Mouse (Mus musculus) myocyte (in vitro differentiated cells): ENCODE results near the gene Nrip3. TPM values are rescaled to one million over a fixed set of nuclear protein-coding genes. Genes with fewer than 3 reads are reported as not detected.

Experiments
- H3K27me3 ChIP-seq: one replicate; pipeline ENCODE4 v1.6.1; 2011; ENCODE audit not compliant: control insufficient read depth, insufficient read depth, insufficient read length
- H3K36me3 ChIP-seq: one replicate; pipeline ENCODE4 v1.6.1; 2011; ENCODE audit not compliant: control insufficient read depth, insufficient read depth
- H3K4me2 ChIP-seq: one replicate; pipeline ENCODE4 v1.6.1; 2011; ENCODE audit warnings: low read depth, control low read depth
- H3K4me3 ChIP-seq: one replicate; pipeline ENCODE4 v1.5.1; 2011; ENCODE audit warnings: mild to moderate bottlenecking, control low read depth, moderate library complexity
- H3K79me2 ChIP-seq: one replicate; pipeline ENCODE4 v1.6.1; 2011; ENCODE audit not compliant: control insufficient read depth, insufficient read depth
- H3ac ChIP-seq: one replicate; pipeline ENCODE4 v1.6.1; 2011; ENCODE audit not compliant: control insufficient read depth, insufficient read length
- CEBPB ChIP-seq: IDR thresholded peaks from 2 replicates; pipeline ENCODE4 v1.6.1; 2011; ENCODE audit warnings: mild to moderate bottlenecking, moderate library complexity; ENCODE audit not compliant: poor library complexity, insufficient read depth, severe bottlenecking
- E2F4 ChIP-seq: IDR thresholded peaks from one replicate; pipeline ENCODE4 v1.6.1; 2011; ENCODE audit warnings: mild to moderate bottlenecking, control low read depth, moderate library complexity; ENCODE audit not compliant: insufficient read depth
- MAX ChIP-seq: IDR thresholded peaks from one replicate; pipeline ENCODE4 v1.6.1; 2011; ENCODE audit warnings: low read depth, mild to moderate bottlenecking, control low read depth
- MYOD1 ChIP-seq, 3 experiments: IDR thresholded peaks; one replicate each; pipeline ENCODE4 v1.6.1; 2011; ENCODE audit warnings: control low read depth in 2 of 3, low read depth in 2 of 3, mild to moderate bottlenecking in 2 of 3, moderate library complexity in 1 of 3; ENCODE audit not compliant: insufficient read length in 2 of 3, control insufficient read depth in 1 of 3
- MYOG ChIP-seq, 3 experiments: IDR thresholded peaks; one replicate each; pipeline ENCODE4 v1.6.1; 2011; ENCODE audit warnings: control low read depth in 2 of 3, low read depth in 2 of 3, mild to moderate bottlenecking in 2 of 3; ENCODE audit not compliant: insufficient read length in 2 of 3, control insufficient read depth in 1 of 3, insufficient read depth in 1 of 3
- POLR2A ChIP-seq: IDR thresholded peaks from one replicate; pipeline ENCODE4 v1.6.1; 2011; ENCODE audit warnings: low read depth, mild to moderate bottlenecking, control low read depth, moderate library complexity; ENCODE audit not compliant: insufficient read length
- POLR2AphosphoS2 ChIP-seq: IDR thresholded peaks from one replicate; pipeline ENCODE4 v1.6.1; 2011; ENCODE audit warnings: low read depth, control low read depth; ENCODE audit not compliant: insufficient read length
- REST ChIP-seq: IDR thresholded peaks from one replicate; pipeline ENCODE4 v1.6.1; 2011; ENCODE audit warnings: mild to moderate bottlenecking, control low read depth, moderate library complexity; ENCODE audit not compliant: insufficient read depth, insufficient read length
- SRF ChIP-seq: IDR thresholded peaks from one replicate; pipeline ENCODE4 v1.6.1; 2011; ENCODE audit warnings: low read depth; ENCODE audit not compliant: control insufficient read depth, insufficient read length
- TCF12 ChIP-seq: IDR thresholded peaks from one replicate; pipeline ENCODE4 v1.6.1; 2011; ENCODE audit warnings: mild to moderate bottlenecking, control low read depth; ENCODE audit not compliant: poor library complexity, insufficient read depth, severe bottlenecking
- TCF3 ChIP-seq: IDR thresholded peaks from one replicate; pipeline ENCODE4 v1.6.1; 2011; ENCODE audit warnings: low read depth, control low read depth; ENCODE audit not compliant: insufficient read length
- USF1 ChIP-seq: IDR thresholded peaks from one replicate; pipeline ENCODE4 v1.6.1; 2011; ENCODE audit warnings: low read depth, mild to moderate bottlenecking, control low read depth, moderate library complexity
- polyA plus RNA-seq: library from polyadenylated mRNA; unstranded; fragments of >200 nt; fragmentation: generic; extraction: Trizol; gene quantifications from one replicate; pipeline ENCODE4 v1.2.1, GENCODE M21; 2012; ENCODE audit warnings: missing spikeins

Nrip3 gene
- polyA plus RNA-seq, 1 experiment: 0.01 TPM

DNA sequence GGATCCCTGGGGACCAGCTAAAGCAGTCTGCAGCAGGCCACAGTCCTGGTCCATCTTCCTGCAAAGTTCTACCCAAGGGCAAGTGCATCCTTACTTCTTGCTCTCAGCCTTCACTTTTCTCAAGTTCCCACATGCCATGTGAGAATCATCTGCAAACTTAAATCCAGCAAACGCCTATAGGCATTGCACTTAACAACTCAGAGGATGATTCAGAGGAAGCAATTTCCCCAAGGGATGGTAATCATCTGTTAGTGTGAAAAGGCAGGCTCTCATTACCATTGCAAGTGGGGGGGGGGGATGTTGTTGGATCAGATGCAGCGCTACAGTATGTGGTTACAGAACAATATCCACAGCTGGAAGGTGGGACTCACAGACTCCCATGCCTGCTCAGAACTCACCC is 12.7 kb upstream of the Nrip3 start:
- Histone ChIP-seq H3K79me2 (no peaks in the 10 kb centered on the region), H3K27me3 (no peaks in the 10 kb centered on the region), H3ac (no peak overlapping the region), H3K4me3 (no peak overlapping the region), H3K4me2 (no peak overlapping the region), H3K36me3 (no peaks in the 10 kb centered on the region)
- TF ChIP-seq MAX (no peak), SRF (no peak), CEBPB (no peak), MYOG (IDR thresholded peaks at IDR 0.05; ENCODE audit: control insufficient read depth in 1 of 3, insufficient read depth in 1 of 3, insufficient read length in 2 of 3, low read depth in 2 of 3) (no peak), E2F4 (no peak), TCF12 (no peak), REST (no peak)

DNA sequence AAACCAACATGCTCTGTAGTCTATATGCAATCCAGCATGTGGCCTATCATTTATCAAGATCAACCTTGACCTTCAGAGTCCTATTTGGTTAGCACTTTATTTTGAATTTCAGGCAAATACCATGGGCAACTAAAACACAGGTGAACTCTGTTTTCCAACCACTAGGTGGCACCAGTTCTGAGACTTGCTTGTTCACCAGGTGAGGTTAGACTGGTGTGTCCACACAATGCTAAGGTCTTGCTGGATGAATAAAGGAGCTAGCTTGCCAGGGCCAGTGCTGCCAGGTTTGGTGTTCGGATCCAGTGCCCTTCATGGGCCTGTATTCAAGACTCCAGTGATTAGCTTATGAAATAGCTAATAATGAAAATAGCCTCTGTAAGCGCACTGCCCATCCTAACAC is 10.9 kb upstream of the Nrip3 start:
- Histone ChIP-seq H3K79me2 (no peaks in the 10 kb centered on the region), H3K4me3 (no peak overlapping the region), H3K27me3 (no peaks in the 10 kb centered on the region), H3K36me3 (no peaks in the 10 kb centered on the region), H3K4me2 (no peak overlapping the region), H3ac (no peak overlapping the region)
- TF ChIP-seq USF1: no peak
- TF ChIP-seq MAX: no peak
- no peak for TF ChIP-seq MYOD1 (IDR thresholded peaks at IDR 0.05; ENCODE audit: control insufficient read depth in 1 of 3, insufficient read length in 2 of 3, low read depth in 2 of 3)
- TF ChIP-seq E2F4: no peak
- no peak for TF ChIP-seq POLR2AphosphoS2
- no peak for TF ChIP-seq TCF12
- no peak for TF ChIP-seq CEBPB
- no peak for TF ChIP-seq REST
- no peak for TF ChIP-seq TCF3

DNA sequence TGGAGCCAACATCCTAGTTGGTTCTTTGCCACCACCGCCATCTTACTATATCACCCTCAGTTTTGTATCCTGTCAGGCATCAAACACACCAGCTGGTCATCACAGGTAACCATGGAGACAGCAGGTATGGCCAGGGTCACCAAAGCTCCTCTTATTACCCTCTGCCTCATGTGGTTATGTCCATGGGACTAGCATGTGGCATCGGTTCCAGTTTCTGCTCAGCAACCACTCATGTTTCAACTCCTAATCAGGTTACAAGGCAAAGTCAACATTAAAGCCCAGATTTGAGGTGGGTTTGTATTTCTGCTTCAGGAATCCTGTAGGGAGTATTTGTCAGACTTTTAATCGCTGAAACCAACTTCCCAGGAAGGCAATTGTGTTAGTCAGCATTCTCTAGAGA is 9.0 kb upstream of the Nrip3 start:
- H3K27me3 ChIP-seq: no peaks in the 10 kb centered on the region
- no peaks in the 10 kb centered on the region for H3K36me3 ChIP-seq
- H3K4me3 ChIP-seq: no peak overlapping the region
- TF ChIP-seq E2F4 (no peak), SRF (no peak), REST (no peak), CEBPB (no peak), USF1 (no peak), MYOG (IDR thresholded peaks at IDR 0.05; ENCODE audit: control insufficient read depth in 1 of 3, insufficient read depth in 1 of 3, insufficient read length in 2 of 3, low read depth in 2 of 3) (no peak), TCF3 (no peak), MYOD1 (IDR thresholded peaks at IDR 0.05; ENCODE audit: control insufficient read depth in 1 of 3, insufficient read length in 2 of 3, low read depth in 2 of 3) (no peak), TCF12 (no peak), MAX (no peak), POLR2AphosphoS2 (no peak), POLR2A (no peak)
- H3K4me2 ChIP-seq: no peak overlapping the region
- no peak overlapping the region for H3ac ChIP-seq
- H3K79me2 ChIP-seq: no peaks in the 10 kb centered on the region

DNA sequence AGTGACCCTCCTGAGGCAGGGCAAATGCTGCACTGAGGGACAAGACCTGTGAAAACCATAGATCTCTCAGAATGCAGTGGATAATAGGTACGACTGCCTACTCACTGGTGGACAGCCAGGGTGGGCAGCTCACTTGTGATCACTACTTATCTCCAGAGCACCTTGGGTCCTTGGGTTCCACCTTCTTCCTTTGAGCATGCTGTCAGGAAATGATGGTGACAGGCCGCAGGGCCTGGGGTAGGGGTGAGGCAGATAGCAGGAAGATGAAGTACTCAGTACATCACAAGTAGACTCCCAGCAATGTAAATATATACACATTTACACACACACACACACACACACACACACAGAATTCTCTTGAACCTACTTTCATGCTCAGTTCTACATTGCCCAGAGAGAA is 6.0 kb upstream of the Nrip3 start:
- H3K79me2 ChIP-seq: no peaks in the 10 kb centered on the region
- no peak overlapping the region for H3ac ChIP-seq
- TF ChIP-seq TCF12 (no peak), TCF3 (no peak)
- peaks cover 12% of the 10 kb centered on the region for H3K27me3 ChIP-seq
- no peak overlapping the region for H3K4me3 ChIP-seq
- H3K4me2 ChIP-seq: no peak overlapping the region
- H3K36me3 ChIP-seq: no peaks in the 10 kb centered on the region

DNA sequence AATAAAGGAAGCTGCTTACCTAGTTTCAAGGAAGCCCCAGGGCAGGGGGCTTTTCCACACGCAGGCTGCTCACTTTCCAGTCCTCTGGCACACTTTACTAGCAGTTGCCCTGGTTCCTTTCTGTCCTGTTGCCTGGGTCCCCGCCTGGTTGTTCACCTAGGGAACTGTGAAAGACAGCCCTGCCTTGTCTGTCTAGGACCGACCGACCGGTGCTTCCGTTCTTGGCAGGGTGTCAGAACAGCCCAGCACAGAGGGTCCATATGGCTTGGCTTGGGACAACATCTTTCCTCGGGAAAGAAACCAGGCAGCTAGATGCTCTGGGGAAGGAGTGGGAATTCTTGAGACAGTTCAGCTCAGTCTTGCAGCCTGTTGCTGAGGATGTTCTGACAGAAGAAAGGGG is 1.5 kb upstream of the Nrip3 start:
- Histone ChIP-seq H3K4me2 (no peak overlapping the region), H3K36me3 (no peaks in the 10 kb centered on the region), H3K4me3 (no peak overlapping the region), H3ac (no peak overlapping the region), H3K27me3 (peaks cover 40% of the 10 kb centered on the region), H3K79me2 (no peaks in the 10 kb centered on the region)
- no peak for TF ChIP-seq REST
- no peak for TF ChIP-seq TCF3
- no peak for TF ChIP-seq CEBPB
- no peak for TF ChIP-seq POLR2AphosphoS2
- TF ChIP-seq POLR2A: no peak
- TF ChIP-seq MYOD1 (IDR thresholded peaks at IDR 0.05; ENCODE audit: control insufficient read depth in 1 of 3, insufficient read length in 2 of 3, low read depth in 2 of 3): no peak
- no peak for TF ChIP-seq USF1
- TF ChIP-seq TCF12: no peak
- no peak for TF ChIP-seq E2F4
- TF ChIP-seq MAX: no peak
- no peak for TF ChIP-seq MYOG (IDR thresholded peaks at IDR 0.05; ENCODE audit: control insufficient read depth in 1 of 3, insufficient read depth in 1 of 3, insufficient read length in 2 of 3, low read depth in 2 of 3)
- TF ChIP-seq SRF: no peak
